Mouse (Mus musculus): ENCODE data around the gene Vpreb3.
A peak's percentile ranks its signal among the peaks of the same experiment; 100 is the strongest.

Vpreb3 gene

GRCm38 (mm10) chr10:75942736-75943477, at the start of gene Vpreb3:
Gene Vpreb3 (plus strand): TSS chr10:75943057.
- DNase-seq, result no peak

DNA sequence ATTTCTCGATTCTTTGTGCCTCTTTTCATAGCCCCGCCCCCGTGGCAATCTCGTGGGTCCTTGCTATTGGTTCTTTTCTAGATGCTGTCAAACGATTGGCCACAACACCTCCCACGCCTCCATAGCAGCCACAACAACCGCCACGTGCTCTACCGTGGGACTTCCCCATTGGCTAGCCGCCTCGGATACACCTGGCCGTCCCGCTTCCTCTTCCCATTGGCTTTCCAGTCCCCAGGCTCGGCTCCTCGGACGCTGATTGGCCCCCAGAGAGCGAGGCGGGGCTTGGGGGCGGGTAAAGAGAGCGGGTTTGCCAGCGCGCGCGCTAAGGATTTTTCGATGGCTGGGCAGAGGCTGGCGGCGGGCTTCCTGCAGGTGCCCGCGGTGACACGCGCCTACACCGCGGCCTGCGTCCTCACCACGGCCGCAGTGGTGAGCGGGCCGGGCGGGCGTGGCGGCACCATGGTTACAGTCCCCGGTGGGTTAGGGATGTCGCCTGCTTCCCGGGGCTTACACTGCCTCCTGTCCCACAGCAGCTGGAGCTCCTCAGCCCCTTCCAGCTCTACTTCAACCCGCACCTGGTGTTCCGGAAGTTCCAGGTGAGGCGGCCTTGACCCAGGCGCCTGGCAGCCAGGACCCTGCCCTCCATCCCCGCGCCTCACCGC, 49.6 kb upstream of the Vpreb3 start, which contains the start of gene Derl3:
Derl3 (plus strand) TSS at position 325 of the 662 bp plus-strand sequence.
- peak; percentile 99 for DNase-seq

- DNase-seq, result no peak
Observed at GRCm38 (mm10) chr10:75894601-75895000, 48.3 kb upstream of the Vpreb3 start.

- DNase-seq, result no peak
Observed at GRCm38 (mm10) chr10:75895730-75896129, 47.1 kb upstream of the Vpreb3 start.

- no peak for DNase-seq
Observed at GRCm38 (mm10) chr10:75896208-75896607, 46.6 kb upstream of the Vpreb3 start.

- DNase-seq, result peak; percentile 64
Observed at GRCm38 (mm10) chr10:75897373-75897772, 45.5 kb upstream of the Vpreb3 start.

GRCm38 (mm10) chr10:75898039-75898564, 44.8 kb upstream of the Vpreb3 start:
- DNase-seq, result no peak

- peak; percentile 62 for DNase-seq
Observed at GRCm38 (mm10) chr10:75898846-75899245, 44.0 kb upstream of the Vpreb3 start.

GRCm38 (mm10) chr10:75904391-75904790, 38.5 kb upstream of the Vpreb3 start:
- DNase-seq, result no peak

- DNase-seq, result no peak
Observed at GRCm38 (mm10) chr10:75906882-75907281, 36.0 kb upstream of the Vpreb3 start.

- no peak for DNase-seq
Observed at GRCm38 (mm10) chr10:75910698-75911097, 32.2 kb upstream of the Vpreb3 start.

- DNase-seq, result no peak
Observed at GRCm38 (mm10) chr10:75913013-75913589, 29.8 kb upstream of the Vpreb3 start.

DNA sequence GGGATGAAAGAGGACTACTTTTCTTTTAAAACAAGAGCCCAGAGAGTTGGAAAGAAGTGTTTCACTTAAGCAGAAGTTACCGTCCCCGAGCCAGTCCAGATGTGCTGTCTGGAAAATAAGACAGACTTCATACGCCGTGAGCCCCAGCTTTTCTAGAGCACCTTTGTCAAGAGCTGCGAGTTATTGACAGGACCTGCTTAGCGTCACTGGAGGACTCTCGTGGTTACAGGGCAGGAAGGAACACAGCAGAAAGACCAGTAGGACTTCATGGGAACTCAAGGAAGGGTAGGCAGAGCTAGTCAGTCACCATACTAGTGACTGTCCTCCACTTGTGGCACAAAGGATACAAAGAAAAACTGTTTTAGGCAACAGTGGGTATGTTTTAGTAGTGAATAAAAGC, 27.3 kb upstream of the Vpreb3 start:
- no peak for DNase-seq

- no peak for DNase-seq
Observed at GRCm38 (mm10) chr10:75916840-75917239, 26.0 kb upstream of the Vpreb3 start.

- DNase-seq, result no peak
Observed at GRCm38 (mm10) chr10:75919026-75919425, 23.8 kb upstream of the Vpreb3 start.

GRCm38 (mm10) chr10:75921026-75921725, 21.7 kb upstream of the Vpreb3 start, which contains the start of gene Smarcb1:
Gene Smarcb1 (minus strand): TSS chr10:75921617.
- peak; percentile 95 for DNase-seq

DNA sequence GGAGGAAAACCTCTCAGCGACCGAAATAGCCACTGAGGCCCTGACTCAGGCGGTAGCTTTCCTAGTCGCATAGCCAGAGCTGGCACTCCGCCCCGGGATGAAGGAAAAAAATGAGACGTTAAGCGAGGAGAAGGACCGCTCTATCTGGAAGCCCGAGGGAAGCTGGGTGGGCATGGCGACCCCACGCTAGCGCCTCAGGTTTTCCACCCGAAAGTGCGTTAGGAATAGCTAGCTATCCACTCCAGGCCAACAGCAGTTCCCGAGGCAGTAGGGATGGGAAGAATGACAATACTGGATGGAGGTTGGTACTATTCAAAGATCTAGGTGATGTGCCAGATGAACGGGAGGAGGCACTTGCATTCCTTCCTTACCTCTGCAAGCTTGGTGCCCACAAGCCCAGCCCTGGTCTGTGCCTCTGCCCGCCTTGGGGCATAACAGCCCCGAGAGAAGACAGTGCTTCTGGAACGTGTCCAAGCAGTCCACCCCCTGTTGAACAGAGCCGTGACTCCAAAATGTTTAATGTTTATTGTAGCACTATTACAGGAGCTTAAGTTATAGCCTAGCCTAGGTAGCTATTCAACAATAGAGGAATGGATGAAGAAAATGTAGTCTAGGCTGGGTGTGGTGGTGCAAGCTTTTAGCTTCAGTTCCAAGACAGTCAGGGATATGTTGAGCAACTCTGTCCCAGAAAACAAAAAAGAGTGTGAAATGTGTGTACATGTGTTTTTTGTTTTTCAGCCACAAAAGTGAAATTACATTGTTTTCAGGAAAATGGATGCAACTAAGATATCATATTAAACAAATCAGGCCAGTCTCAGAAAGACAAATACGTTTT, 20.9 kb upstream of the Vpreb3 start:
- DNase-seq, result no peak

- no peak for DNase-seq
Observed at GRCm38 (mm10) chr10:75924324-75924723, 18.5 kb upstream of the Vpreb3 start.

- DNase-seq, result no peak
Observed at GRCm38 (mm10) chr10:75926396-75926795, 16.5 kb upstream of the Vpreb3 start.

- DNase-seq, result no peak
Observed at GRCm38 (mm10) chr10:75930304-75930703, 12.6 kb upstream of the Vpreb3 start.

DNA sequence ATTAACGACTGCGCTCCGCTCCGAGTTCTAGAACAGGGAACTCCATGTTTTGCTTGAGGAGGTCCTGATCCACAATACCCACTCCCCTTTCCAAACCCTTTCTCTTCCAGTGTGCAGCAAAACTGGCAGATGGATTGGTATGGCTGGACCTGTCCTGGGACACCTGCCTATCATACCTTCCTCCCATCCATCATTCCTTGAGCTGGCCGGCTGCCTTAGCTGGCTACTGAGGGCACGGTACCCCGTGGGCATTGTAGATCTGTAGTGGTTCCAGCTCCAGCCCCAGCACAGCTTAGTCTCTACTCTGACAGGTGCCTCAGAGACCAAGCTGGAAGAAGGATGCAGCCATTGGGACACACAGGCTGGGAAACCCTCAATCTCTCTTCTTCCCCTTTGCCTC, 11.5 kb upstream of the Vpreb3 start:
- DNase-seq, result no peak

- DNase-seq, result no peak
Observed at GRCm38 (mm10) chr10:75932081-75932678, 10.7 kb upstream of the Vpreb3 start.

Data from kidney, adult 11 months (tissue).